Mouse (Mus musculus): ENCODE measurements around the gene Pih1d2. TPM values are rescaled to one million over a fixed set of nuclear protein-coding genes. Genes with fewer than 3 reads are reported as not detected.

Gene Pih1d2
- polyA plus RNA-seq, 1 experiment from 2014 or later = 6.1 TPM

- 97% methylated on average over 10 of the region's 10 CpGs for WGBS
- Histone ChIP-seq H3K36me3 (ENCODE audit: control insufficient read depth, insufficient read depth, low read length) (peaks cover 79% of the 10 kb centered on the region), H3K9ac (ENCODE audit: low read depth, low read length) (no peak overlapping the region), H3K9me3 (ENCODE audit: control insufficient read depth, low read length) (no peaks in the 10 kb centered on the region), H3K4me3 (ENCODE audit: low read length) (no peak overlapping the region), H3K4me2 (replicated peaks; ENCODE audit: low read depth, low read length) (no peak overlapping the region), H3K27ac (ENCODE audit: low read depth, low read length) (no peak overlapping the region), H3K4me1 (ENCODE audit: control insufficient read depth, insufficient read depth, low read length) (no peaks in the 10 kb centered on the region), H3K27me3 (ENCODE audit: control insufficient read depth, insufficient read depth, low read length) (no peaks in the 10 kb centered on the region)
- no peak for ATAC-seq (ENCODE audit: low FRiP score, low TSS enrichment)
Observed at GRCm38 (mm10) chr9:50650503-50650902, 33.4 kb downstream of the Pih1d2 start.

GRCm38 (mm10) chr9:50658391-50658790 is 41.3 kb downstream of the Pih1d2 start:
- Histone ChIP-seq H3K9me3 (ENCODE audit: control insufficient read depth, low read length) (no peaks in the 10 kb centered on the region), H3K36me3 (ENCODE audit: control insufficient read depth, insufficient read depth, low read length) (peaks cover 25% of the 10 kb centered on the region; the same call in 1 of the 2 replicates), H3K4me1 (ENCODE audit: control insufficient read depth, insufficient read depth, low read length) (peaks cover 11% of the 10 kb centered on the region; the same call in 1 of the 2 replicates), H3K4me2 (replicated peaks; ENCODE audit: low read depth, low read length) (peak overlapping the region; percentile 76), H3K9ac (ENCODE audit: low read depth, low read length) (peak overlapping the region; percentile 88; the same call in 1 of the 2 replicates), H3K27ac (ENCODE audit: low read depth, low read length) (no peak overlapping the region), H3K27me3 (ENCODE audit: control insufficient read depth, insufficient read depth, low read length) (no peaks in the 10 kb centered on the region), H3K4me3 (ENCODE audit: low read length) (peak overlapping the region; percentile 95)
- ATAC-seq (ENCODE audit: low FRiP score, low TSS enrichment) = no peak
- 23% methylated on average over 5 of the region's 5 CpGs for WGBS

GRCm38 (mm10) chr9:50658941-50659388 is 41.8 kb downstream of the Pih1d2 start:
- ATAC-seq (ENCODE audit: low FRiP score, low TSS enrichment) = peak; percentile 40
- peak overlapping the region; percentile 81 for H3K27ac ChIP-seq (ENCODE audit: low read depth, low read length)
- H3K4me3 ChIP-seq (ENCODE audit: low read length) = peak overlapping the region; percentile 95
- WGBS = under 1% methylated on average over 28 of the region's 28 CpGs
- peak overlapping the region; percentile 76 for H3K4me2 ChIP-seq (replicated peaks; ENCODE audit: low read depth, low read length)
- peak overlapping the region; percentile 88 for H3K9ac ChIP-seq (ENCODE audit: low read depth, low read length)
- H3K36me3 ChIP-seq (ENCODE audit: control insufficient read depth, insufficient read depth, low read length) = peaks cover 22% of the 10 kb centered on the region; the same call in 1 of the 2 replicates
- H3K27me3 ChIP-seq (ENCODE audit: control insufficient read depth, insufficient read depth, low read length) = no peaks in the 10 kb centered on the region
- H3K4me1 ChIP-seq (ENCODE audit: control insufficient read depth, insufficient read depth, low read length) = peaks cover 11% of the 10 kb centered on the region; the same call in 1 of the 2 replicates
- H3K9me3 ChIP-seq (ENCODE audit: control insufficient read depth, low read length) = no peaks in the 10 kb centered on the region

- ATAC-seq (ENCODE audit: low FRiP score, low TSS enrichment) = peak; percentile 94
- H3K9me3 ChIP-seq (ENCODE audit: control insufficient read depth, low read length) = no peaks in the 10 kb centered on the region
- peaks cover 11% of the 10 kb centered on the region; the same call in 1 of the 2 replicates for H3K4me1 ChIP-seq (ENCODE audit: control insufficient read depth, insufficient read depth, low read length)
- WGBS = 1% methylated on average over 63 of the region's 63 CpGs
- H3K27ac ChIP-seq (ENCODE audit: low read depth, low read length) = peak within 1 kb of the TSS; percentile 81
- H3K9ac ChIP-seq (ENCODE audit: low read depth, low read length) = peak within 1 kb of the TSS; percentile 88
- H3K27me3 ChIP-seq (ENCODE audit: control insufficient read depth, insufficient read depth, low read length) = no peaks in the 10 kb centered on the region
- peaks cover 22% of the 10 kb centered on the region; the same call in 1 of the 2 replicates for H3K36me3 ChIP-seq (ENCODE audit: control insufficient read depth, insufficient read depth, low read length)
- H3K4me2 ChIP-seq (replicated peaks; ENCODE audit: low read depth, low read length) = peak within 1 kb of the TSS; percentile 76
- H3K4me3 ChIP-seq (ENCODE audit: low read length) = peak within 1 kb of the TSS; percentile 95
Observed at GRCm38 (mm10) chr9:50659392-50660217, 42.5 kb downstream of the Pih1d2 start, which contains the start of gene Dlat. TSS of gene Dlat (minus strand) at chr9:50659780.

- peak overlapping the region; percentile 95 for H3K4me3 ChIP-seq (ENCODE audit: low read length)
- H3K27me3 ChIP-seq (ENCODE audit: control insufficient read depth, insufficient read depth, low read length) = no peaks in the 10 kb centered on the region
- peak overlapping the region; percentile 88 for H3K9ac ChIP-seq (ENCODE audit: low read depth, low read length)
- H3K4me1 ChIP-seq (ENCODE audit: control insufficient read depth, insufficient read depth, low read length) = peaks cover 11% of the 10 kb centered on the region; the same call in 1 of the 2 replicates
- H3K27ac ChIP-seq (ENCODE audit: low read depth, low read length) = no peak overlapping the region; the same call in 1 of the 2 replicates
- H3K9me3 ChIP-seq (ENCODE audit: control insufficient read depth, low read length) = no peaks in the 10 kb centered on the region
- no peak for ATAC-seq (ENCODE audit: low FRiP score, low TSS enrichment)
- 15% methylated on average over 12 of the region's 12 CpGs for WGBS
- H3K4me2 ChIP-seq (replicated peaks; ENCODE audit: low read depth, low read length) = peak overlapping the region; percentile 76
- peaks cover 19% of the 10 kb centered on the region; the same call in 1 of the 2 replicates for H3K36me3 ChIP-seq (ENCODE audit: control insufficient read depth, insufficient read depth, low read length)
Observed at GRCm38 (mm10) chr9:50660431-50660830, 43.3 kb downstream of the Pih1d2 start.

- Histone ChIP-seq H3K9me3 (ENCODE audit: control insufficient read depth, low read length) (no peaks in the 10 kb centered on the region), H3K27ac (ENCODE audit: low read depth, low read length) (no peak overlapping the region), H3K27me3 (ENCODE audit: control insufficient read depth, insufficient read depth, low read length) (no peaks in the 10 kb centered on the region), H3K36me3 (ENCODE audit: control insufficient read depth, insufficient read depth, low read length) (peaks cover 4% of the 10 kb centered on the region; the same call in 1 of the 2 replicates), H3K9ac (ENCODE audit: low read depth, low read length) (no peak overlapping the region), H3K4me3 (ENCODE audit: low read length) (no peak overlapping the region), H3K4me1 (ENCODE audit: control insufficient read depth, insufficient read depth, low read length) (peaks cover 5% of the 10 kb centered on the region; the same call in 1 of the 2 replicates), H3K4me2 (replicated peaks; ENCODE audit: low read depth, low read length) (no peak overlapping the region)
- no peak for ATAC-seq (ENCODE audit: low FRiP score, low TSS enrichment)
- 92% methylated on average over 5 of the region's 5 CpGs for WGBS
Observed at GRCm38 (mm10) chr9:50664826-50665225, 47.7 kb downstream of the Pih1d2 start.

GRCm38 (mm10) chr9:50666442-50666841 is 49.3 kb downstream of the Pih1d2 start:
- no peaks in the 10 kb centered on the region for H3K9me3 ChIP-seq (ENCODE audit: control insufficient read depth, low read length)
- H3K9ac ChIP-seq (ENCODE audit: low read depth, low read length) = no peak overlapping the region
- WGBS = 89% methylated on average over 6 of the region's 6 CpGs
- H3K36me3 ChIP-seq (ENCODE audit: control insufficient read depth, insufficient read depth, low read length) = peaks cover 4% of the 10 kb centered on the region; the same call in 1 of the 2 replicates
- H3K4me2 ChIP-seq (replicated peaks; ENCODE audit: low read depth, low read length) = no peak overlapping the region
- H3K27me3 ChIP-seq (ENCODE audit: control insufficient read depth, insufficient read depth, low read length) = no peaks in the 10 kb centered on the region
- no peak for ATAC-seq (ENCODE audit: low FRiP score, low TSS enrichment)
- H3K27ac ChIP-seq (ENCODE audit: low read depth, low read length) = no peak overlapping the region
- no peaks in the 10 kb centered on the region for H3K4me1 ChIP-seq (ENCODE audit: control insufficient read depth, insufficient read depth, low read length)
- H3K4me3 ChIP-seq (ENCODE audit: low read length) = no peak overlapping the region

- Histone ChIP-seq H3K36me3 (ENCODE audit: control insufficient read depth, insufficient read depth, low read length) (peaks cover 4% of the 10 kb centered on the region; the same call in 1 of the 2 replicates), H3K4me2 (replicated peaks; ENCODE audit: low read depth, low read length) (no peak overlapping the region), H3K9ac (ENCODE audit: low read depth, low read length) (no peak overlapping the region), H3K4me3 (ENCODE audit: low read length) (no peak overlapping the region), H3K27me3 (ENCODE audit: control insufficient read depth, insufficient read depth, low read length) (no peaks in the 10 kb centered on the region), H3K27ac (ENCODE audit: low read depth, low read length) (no peak overlapping the region), H3K9me3 (ENCODE audit: control insufficient read depth, low read length) (no peaks in the 10 kb centered on the region), H3K4me1 (ENCODE audit: control insufficient read depth, insufficient read depth, low read length) (no peaks in the 10 kb centered on the region)
- WGBS = 86% methylated on average over 8 of the region's 8 CpGs
- ATAC-seq (ENCODE audit: low FRiP score, low TSS enrichment) = no peak
Observed at GRCm38 (mm10) chr9:50667579-50668498, 50.7 kb downstream of the Pih1d2 start.
